Mouse (Mus musculus): Measurements from ENCODE around the gene Clta.

GRCm38 (mm10) chr4:43964951-43965684 lies 39.1 kb upstream of the Clta start:
- no peak for TF ChIP-seq CTCF (IDR thresholded peaks at IDR 0.05; ENCODE audit: control insufficient read depth, insufficient read depth, low read length)
- TF ChIP-seq POLR2A (IDR thresholded peaks at IDR 0.05; ENCODE audit: borderline replicate concordance, control insufficient read depth, low read depth, low read length), result no peak
